ENCODE assay signal across 19 mouse cellular contexts in genomic region chr7:27328161-27328560, GRCm38 (mm10). TPM values are rescaled to one million over a fixed set of nuclear protein-coding genes. Genes with fewer than 3 reads are reported as not detected.
"Had no signal": no experiment of that assay in that cellular context is flagged by ENCODE, and none has a peak within 500 bp of the region (broad histone marks: within the 10 kb centered on the region; RNA-seq: fewer than 3 reads in every experiment).

No protein-coding gene starts in this region.

- H3K9ac ChIP-seq: limb, embryonic 12.5 days; liver, embryonic 13.5 days; liver, postnatal 0 days; midbrain, embryonic 15.5 days; neural tube, embryonic 12.5 days had no signal

- DNase-seq: layer of hippocampus, adult 9-11 months; layer of hippocampus, postnatal 36 days; liver; liver, embryonic 13.5 days; liver, postnatal 0 days; lung, postnatal 14 days; thymus, postnatal 25 days had no signal

- H3K27ac ChIP-seq: kidney, postnatal 0 days; limb, embryonic 12.5 days; liver, embryonic 13.5 days; lung, embryonic 15.5 days; macrophage; midbrain, embryonic 15.5 days; neural tube, embryonic 12.5 days had no signal

- H3K4me3 ChIP-seq: limb, embryonic 12.5 days; liver, embryonic 13.5 days; lung, embryonic 15.5 days; megakaryocyte, embryonic 14.5 days; midbrain, embryonic 15.5 days; neural tube, embryonic 12.5 days had no signal

- H3K9me3 ChIP-seq: limb, embryonic 12.5 days; liver, embryonic 13.5 days; lung, embryonic 15.5 days; midbrain, embryonic 15.5 days; neural tube, embryonic 12.5 days had no signal

- H3K36me3 ChIP-seq: limb, embryonic 12.5 days; liver, embryonic 13.5 days; midbrain, embryonic 15.5 days; neural tube, embryonic 12.5 days had no signal

RNA-seq across cellular contexts. Expression of gene Ltbp4, which starts 9.3 kb away (rescaled TPM):
- total RNA-seq: monocyte, adult 5-6 weeks; neutrophil, adult 5-6 weeks had no signal
- polyA plus RNA-seq: macrophage had no signal

RNA-seq across cellular contexts. Expression of gene Gm20479, which starts 29.1 kb away (rescaled TPM):
- total RNA-seq: layer of hippocampus, adult 18-20 months; layer of hippocampus, postnatal 36 days; left cerebral cortex, postnatal 36 days; monocyte, adult 5-6 weeks; neutrophil, adult 5-6 weeks had no signal
- polyA plus RNA-seq: limb, embryonic 12.5 days; liver, postnatal 0 days; macrophage; midbrain, embryonic 11.5 days; midbrain, embryonic 15.5 days; neural tube, embryonic 12.5 days had no signal
